Mouse (Mus musculus): ENCODE data around the gene Tnni1.

The Tnni1 gene

GRCm38 (mm10) chr1:135840675-135841395 is 61.6 kb downstream of the Tnni1 start:
- no peak for DNase-seq (ENCODE audit: inconsistent ontology term)

DNA sequence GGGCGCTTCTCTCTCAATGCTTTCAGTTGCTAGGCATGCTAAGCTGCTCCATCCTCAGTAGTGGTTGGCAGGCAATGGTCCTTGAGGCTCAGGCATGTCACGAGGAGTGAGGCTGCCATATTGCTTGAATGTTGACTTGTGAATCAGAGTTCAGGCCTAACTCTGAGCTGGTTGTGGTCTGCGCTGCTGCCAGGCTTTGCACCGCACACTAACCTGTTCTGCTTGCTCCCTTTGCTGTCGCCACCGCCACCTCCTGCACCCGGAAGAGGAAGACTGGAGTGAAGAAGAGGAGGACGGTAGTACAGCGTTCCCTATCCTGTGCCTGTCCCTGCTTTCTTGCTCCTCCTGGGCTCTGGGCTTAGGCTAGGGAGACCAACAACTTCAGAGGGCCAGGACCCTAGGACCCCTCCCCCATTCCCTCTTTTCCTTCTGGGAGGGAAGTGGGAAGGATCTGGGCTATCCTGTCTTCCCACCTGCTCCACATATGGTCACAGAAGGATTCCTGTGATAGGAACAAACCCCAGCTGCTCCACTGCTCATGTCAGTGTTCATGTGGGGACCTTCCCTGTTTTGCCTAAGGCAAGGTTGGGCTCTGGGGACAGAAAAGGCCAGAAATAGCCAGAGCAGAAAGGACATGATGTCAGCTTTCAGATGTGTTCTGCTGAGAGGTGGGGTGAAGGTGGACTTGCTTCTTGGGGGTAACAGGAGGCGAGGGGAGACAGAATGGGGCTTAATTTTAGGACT is 64.5 kb downstream of the Tnni1 start:
- DNase-seq (ENCODE audit: inconsistent ontology term): no peak

DNA sequence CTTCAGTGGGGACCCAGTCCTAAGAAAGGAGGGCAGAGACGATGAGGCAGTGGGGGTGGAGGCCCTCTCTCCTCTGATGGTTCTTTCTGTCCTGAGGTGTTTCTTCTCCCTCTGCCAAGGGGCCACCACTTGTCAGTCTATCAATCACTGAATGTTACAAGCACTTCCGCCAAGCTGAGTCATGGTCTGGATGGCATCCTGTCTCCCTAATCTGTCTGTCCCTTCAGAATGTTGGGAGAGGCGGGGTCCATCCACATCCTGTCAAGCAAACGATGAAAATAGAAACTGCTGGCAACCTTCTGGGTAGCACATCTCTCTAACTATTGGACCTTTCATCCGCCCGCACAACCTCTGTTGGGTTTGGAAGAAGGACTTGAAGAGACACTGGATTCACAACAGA is 65.2 kb downstream of the Tnni1 start:
- DNase-seq (ENCODE audit: inconsistent ontology term): no peak

- no peak for DNase-seq (ENCODE audit: inconsistent ontology term)
Observed at GRCm38 (mm10) chr1:135846632-135847031, 67.4 kb downstream of the Tnni1 start.

- peak; percentile 55 for DNase-seq (ENCODE audit: inconsistent ontology term)
Observed at GRCm38 (mm10) chr1:135847139-135847562, 67.9 kb downstream of the Tnni1 start.

DNA sequence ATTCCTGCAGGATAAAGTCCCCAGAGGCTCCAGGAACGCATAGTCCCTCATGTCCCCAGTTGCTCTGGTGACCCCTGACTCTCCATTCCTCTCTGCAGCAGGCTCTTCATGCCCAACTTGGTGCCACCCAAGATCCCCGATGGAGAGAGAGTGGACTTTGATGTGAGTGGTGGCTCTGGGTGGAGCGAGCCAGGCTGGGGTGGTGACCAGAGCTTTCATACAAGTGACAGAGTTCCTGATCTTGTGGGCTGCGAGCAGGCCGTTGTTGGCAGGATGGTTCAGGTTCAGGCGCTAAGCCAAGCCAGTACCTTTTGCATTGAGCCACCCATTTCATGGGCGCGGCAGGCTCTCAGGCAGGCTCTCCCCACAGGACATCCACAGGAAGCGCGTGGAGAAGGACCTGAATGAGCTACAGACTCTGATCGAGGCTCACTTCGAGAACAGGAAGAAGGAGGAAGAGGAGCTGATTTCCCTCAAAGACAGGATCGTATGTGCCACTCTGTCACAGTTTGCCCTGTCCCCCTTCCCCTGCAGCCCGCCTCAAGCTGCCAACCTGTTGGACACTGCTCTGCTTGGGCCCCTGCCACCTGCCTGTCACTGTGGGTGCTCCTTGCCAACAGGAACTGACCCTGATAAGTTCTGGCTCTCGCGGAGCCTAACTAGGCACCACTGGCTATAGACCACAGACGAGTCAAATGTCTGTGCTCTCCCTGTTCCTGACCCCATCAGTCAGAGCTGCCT is 68.5 kb downstream of the Tnni1 start:
- no peak for DNase-seq (ENCODE audit: inconsistent ontology term)

DNA sequence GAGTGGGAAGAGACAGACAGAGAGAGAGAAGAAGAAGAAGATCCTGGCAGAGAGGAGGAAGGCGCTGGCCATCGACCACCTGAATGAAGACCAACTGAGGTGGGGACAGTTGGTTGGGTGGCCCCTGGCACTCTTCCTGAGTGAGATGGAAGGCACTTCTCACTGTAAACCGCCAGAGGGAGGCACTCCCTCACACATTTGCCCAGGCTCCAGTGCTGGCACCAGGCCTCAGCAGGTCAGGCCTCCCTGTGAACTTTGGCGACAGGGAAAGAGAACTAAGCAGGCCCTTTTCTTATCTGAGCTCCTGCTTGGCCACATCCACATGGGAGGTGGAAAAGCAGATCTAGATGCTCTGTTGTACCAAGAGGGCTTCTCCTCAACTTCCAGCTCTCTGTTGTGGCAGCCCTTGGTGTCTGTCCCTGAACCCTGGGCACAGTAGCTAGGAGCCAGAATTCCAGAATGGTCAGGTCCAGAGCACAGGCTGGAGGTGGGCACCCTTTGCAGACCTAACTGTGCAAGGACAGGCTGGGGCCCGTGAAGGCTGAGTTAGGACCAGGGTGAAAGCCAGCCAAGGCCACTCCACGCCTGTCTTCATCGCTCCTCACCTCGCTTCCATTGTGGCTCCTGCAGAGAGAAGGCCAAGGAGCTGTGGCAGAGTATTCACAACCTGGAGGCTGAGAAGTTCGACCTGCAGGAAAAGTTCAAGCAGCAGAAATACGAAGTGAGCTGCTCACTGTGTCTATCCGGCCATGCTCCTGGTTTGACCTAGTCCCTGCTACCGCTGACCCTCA is 71.7 kb downstream of the Tnni1 start:
- DNase-seq (ENCODE audit: inconsistent ontology term): peak; percentile 60

DNA sequence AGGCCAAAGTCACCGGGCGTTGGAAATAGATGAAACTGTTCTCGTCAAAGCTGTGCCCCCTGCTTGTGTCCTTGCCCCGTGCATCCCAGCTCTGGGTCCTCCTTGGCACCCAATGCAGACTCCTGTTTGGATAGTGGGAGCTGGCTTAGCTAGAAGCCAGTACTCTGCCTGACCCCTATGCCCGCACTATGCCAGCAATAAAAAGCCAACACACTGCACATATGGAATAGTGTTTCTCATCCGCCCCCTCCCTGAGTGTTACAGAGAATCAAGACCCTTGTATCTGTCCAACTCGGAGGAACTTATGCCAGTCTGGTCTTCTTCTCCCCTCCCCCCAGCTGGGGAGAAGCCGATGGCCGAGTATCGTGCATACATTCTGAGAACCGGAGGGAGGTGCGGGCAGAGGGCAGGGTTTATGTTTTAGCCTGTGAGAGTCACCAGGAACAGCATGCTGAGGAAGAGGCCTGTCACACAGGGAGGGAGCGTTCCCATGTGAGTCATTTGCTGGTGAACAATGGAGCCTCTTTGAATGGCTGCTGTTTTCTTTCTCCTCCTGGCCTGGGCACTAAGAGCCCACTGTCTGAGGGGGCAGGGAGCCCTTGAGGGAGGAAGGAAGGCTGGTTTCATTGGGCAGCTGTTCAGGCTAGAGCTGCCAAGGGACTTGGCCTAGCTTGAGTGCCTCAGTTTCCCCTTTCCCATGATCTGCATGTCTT is 73.0 kb downstream of the Tnni1 start:
- peak; percentile 91 for DNase-seq (ENCODE audit: inconsistent ontology term)

DNA sequence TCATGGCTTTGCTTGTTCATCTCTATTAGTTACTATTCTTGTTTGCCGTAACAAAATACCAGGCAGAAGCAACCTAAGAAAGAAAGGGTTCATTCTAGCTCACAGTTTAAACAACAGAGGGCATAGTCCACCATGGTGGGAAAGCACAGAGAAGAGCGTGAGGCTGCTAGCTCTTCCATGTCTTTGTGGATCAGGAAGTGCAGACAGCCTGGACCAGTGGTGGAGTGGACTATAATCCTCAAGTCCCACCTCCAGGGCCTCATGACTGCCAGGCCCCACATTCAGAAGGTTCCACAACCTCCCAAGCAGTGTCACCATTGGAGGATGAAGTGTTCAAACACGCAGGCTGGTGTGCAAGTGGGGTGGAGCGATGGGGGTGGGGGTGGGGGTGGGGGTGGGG is 74.0 kb downstream of the Tnni1 start:
- no peak for DNase-seq (ENCODE audit: inconsistent ontology term)

- DNase-seq (ENCODE audit: inconsistent ontology term): no peak
Observed at GRCm38 (mm10) chr1:135854591-135855343, 75.5 kb downstream of the Tnni1 start.

- DNase-seq (ENCODE audit: inconsistent ontology term): no peak
Observed at GRCm38 (mm10) chr1:135855344-135855687, 76.1 kb downstream of the Tnni1 start.

DNA sequence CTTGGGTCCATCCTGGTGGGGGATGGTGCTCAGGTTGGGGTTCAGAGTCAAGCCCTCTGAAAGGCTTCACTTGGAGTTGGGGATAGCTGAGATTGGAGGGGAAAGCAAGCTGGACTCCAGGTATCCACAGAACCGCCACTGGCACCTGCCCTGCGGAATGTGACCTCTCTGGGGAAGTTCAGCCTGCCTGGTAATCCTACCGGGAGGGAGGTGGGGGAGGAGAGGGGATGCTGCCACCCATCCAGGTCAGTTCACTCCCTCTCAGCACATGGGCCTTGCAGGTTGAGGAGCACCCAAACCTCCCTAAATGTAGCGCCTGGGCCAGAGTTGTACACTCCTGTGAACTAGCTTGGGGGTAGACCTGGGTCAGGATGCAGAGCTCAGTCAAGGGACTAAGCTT is 76.8 kb downstream of the Tnni1 start:
- no peak for DNase-seq (ENCODE audit: inconsistent ontology term)

- no peak for DNase-seq (ENCODE audit: inconsistent ontology term)
Observed at GRCm38 (mm10) chr1:135857137-135857775, 78.0 kb downstream of the Tnni1 start.

- no peak for DNase-seq (ENCODE audit: inconsistent ontology term)
Observed at GRCm38 (mm10) chr1:135858533-135858932, 79.3 kb downstream of the Tnni1 start.

Data from Muller cell, postnatal 12 days (primary cell).